Comparison of ENCODE assay signal across 16 mouse cellular contexts in genomic region chr12:39510855-39511254, GRCm38 (mm10).
"Had no signal": no experiment of that assay in that cellular context is flagged by ENCODE, and none has a peak within 500 bp of the region (broad histone marks: within the 10 kb centered on the region; RNA-seq: fewer than 3 reads in every experiment).

No protein-coding gene starts in this region.

- H3K9me3 ChIP-seq: midbrain, embryonic 12.5 days; neural tube, embryonic 13.5 days; neural tube, embryonic 15.5 days had no signal

- H3K36me3 ChIP-seq: midbrain, embryonic 12.5 days; neural tube, embryonic 13.5 days; neural tube, embryonic 15.5 days had no signal

- H3K4me2 ChIP-seq: lung, embryonic 14.5 days had no signal

- H3K27me3 ChIP-seq: midbrain, embryonic 12.5 days; neural tube, embryonic 13.5 days; neural tube, embryonic 15.5 days had no signal

- H3K9ac ChIP-seq: liver, embryonic 14.5 days; lung, embryonic 14.5 days had no signal

- DNase-seq: lung, adult 18-20 months; lung, embryonic 14.5 days; lung, postnatal 10 days; lung, postnatal 4 days; retina, postnatal 1 day; right cerebral cortex, adult 18-20 months; right cerebral cortex, postnatal 25 days; spleen, adult 18-20 months; thymus, adult 18-20 months; thymus, postnatal 14 days; thymus, postnatal 36 days had no signal

- H3K27ac ChIP-seq: liver, embryonic 14.5 days; neural tube, embryonic 13.5 days; neural tube, embryonic 15.5 days had no signal

- H3K4me3 ChIP-seq: myocyte had no signal
